Mouse (Mus musculus) small intestine, adult 2 months (tissue): ENCODE measurements around the gene Mdfi.

Source experiments
- CTCF ChIP-seq: fragments of 200-500 bp; IDR thresholded peaks from 2 replicates; pipeline ENCODE4 v1.5.1; 2012; ENCODE audit warnings: low read depth, mild to moderate bottlenecking, control low read depth, inconsistent platforms, low read length, moderate library complexity, mixed read lengths; ENCODE audit not compliant: insufficient replicate concordance, insufficient read length; ENCODE audit errors: extremely low read depth
- POLR2A ChIP-seq: fragments of 200-500 bp; IDR thresholded peaks from 2 replicates; pipeline ENCODE4 v1.6.1; 2012; ENCODE audit warnings: low read depth, mild to moderate bottlenecking, control low read depth, inconsistent platforms, low read length, moderate library complexity

GRCm38 (mm10) chr17:47805047-47805835 is 29.2 kb downstream of the Mdfi start:
- TF ChIP-seq POLR2A, result no peak
- TF ChIP-seq CTCF, result no peak
